Mouse (Mus musculus): Measurements from ENCODE around the gene Astn2.

- TF ChIP-seq POLR2A (IDR thresholded peaks at IDR 0.05; ENCODE audit: borderline replicate concordance, control insufficient read depth, low read depth, low read length) (no peak), CTCF (IDR thresholded peaks at IDR 0.05; ENCODE audit: control insufficient read depth, insufficient read depth, low read length) (no peak)
Observed at GRCm38 (mm10) chr4:66397216-66397615, 7.2 kb downstream of the Astn2 start.

All from bone marrow, adult 2 months (tissue).